In the genomic region with DNA sequence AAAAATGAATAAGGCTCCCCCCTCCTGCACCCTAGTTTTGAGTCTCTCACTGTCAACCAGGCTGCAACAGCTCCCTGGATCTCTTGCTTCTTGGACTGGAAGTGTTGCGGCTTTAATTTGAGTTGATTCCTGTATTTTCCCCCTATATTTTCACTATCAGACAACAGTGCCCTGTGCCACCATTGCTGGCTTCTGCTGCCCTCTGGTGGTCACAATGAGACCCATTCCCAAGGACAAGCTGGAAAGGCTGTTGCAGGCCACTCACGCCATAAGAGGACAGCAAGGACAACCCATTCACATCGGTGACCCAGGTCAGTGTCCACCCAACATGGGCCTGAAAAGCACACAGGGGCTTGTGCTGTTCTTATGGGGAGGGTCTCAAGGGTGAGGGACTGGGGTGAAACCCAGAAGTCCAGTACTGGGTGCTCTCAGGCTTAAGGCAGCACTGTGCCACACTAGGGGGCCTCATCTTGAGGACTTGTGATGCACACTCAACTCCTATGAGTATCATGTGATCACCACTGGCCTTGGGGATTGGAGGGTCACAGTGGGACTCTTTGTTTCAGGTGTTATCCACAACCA, we compare ENCODE assay signal across 9 mouse cellular contexts.
A peak's percentile ranks its signal among the peaks of the same experiment; 100 is the strongest.
DNase-seq lines count a peak whose midpoint lies in the region; ATAC-seq and TF ChIP-seq lines count a peak whose summit lies in the region.
"Had no signal": no experiment of that assay in that cellular context is flagged by ENCODE, and none has a peak within 500 bp of the region (broad histone marks: within the 10 kb centered on the region; RNA-seq: fewer than 3 reads in every experiment).

No protein-coding gene starts in this region.

- H3K9me3 ChIP-seq in G1E (replicated peaks) = no peaks in the 10 kb centered on the region
- H3K9me3 ChIP-seq in forebrain, embryonic 16.5 days (ENCODE audit: control insufficient read depth, low read length) = no peaks in the 10 kb centered on the region
- no peaks in the 10 kb centered on the region for H3K9me3 ChIP-seq in hindbrain, embryonic 11.5 days (ENCODE audit: control insufficient read depth, low read length)
- H3K9me3 ChIP-seq: liver, embryonic 15.5 days had no signal

- no peaks in the 10 kb centered on the region for H3K36me3 ChIP-seq in G1E (replicated peaks)
- H3K36me3 ChIP-seq in forebrain, embryonic 16.5 days (ENCODE audit: control insufficient read depth, insufficient read depth) = no peaks in the 10 kb centered on the region
- no peaks in the 10 kb centered on the region for H3K36me3 ChIP-seq in hindbrain, embryonic 11.5 days (ENCODE audit: control insufficient read depth, insufficient read depth, low read length)
- H3K36me3 ChIP-seq: liver, embryonic 15.5 days had no signal

- peaks cover 14% of the 10 kb centered on the region for H3K27me3 ChIP-seq in G1E (ENCODE audit: insufficient read depth, low read length)
- H3K27me3 ChIP-seq in forebrain, embryonic 16.5 days (replicated peaks; ENCODE audit: control insufficient read depth, insufficient read depth, low read length) = no peaks in the 10 kb centered on the region
- H3K27me3 ChIP-seq in hindbrain, embryonic 11.5 days (ENCODE audit: control insufficient read depth, insufficient read depth, low read length) = no peaks in the 10 kb centered on the region
- H3K27me3 ChIP-seq: liver, embryonic 15.5 days had no signal

- no peak overlapping the region for H3K4me2 ChIP-seq in forebrain, embryonic 16.5 days (ENCODE audit: low read length)
- no peak overlapping the region for H3K4me2 ChIP-seq in hindbrain, embryonic 11.5 days (replicated peaks; ENCODE audit: low read depth, low read length)
- H3K4me2 ChIP-seq: liver, embryonic 15.5 days had no signal

- peaks cover 26% of the 10 kb centered on the region for H3K4me1 ChIP-seq in G1E (ENCODE audit: insufficient read depth, low read depth, low read length)
- H3K4me1 ChIP-seq in forebrain, embryonic 16.5 days (replicated peaks; ENCODE audit: control insufficient read depth, insufficient read depth, low read length) = peaks cover 5% of the 10 kb centered on the region; the same call in 1 of the 2 replicates
- no peaks in the 10 kb centered on the region for H3K4me1 ChIP-seq in hindbrain, embryonic 11.5 days (replicated peaks; ENCODE audit: control insufficient read depth, insufficient read depth, low read length)
- H3K4me1 ChIP-seq: liver, embryonic 15.5 days had no signal

- H3K4me3 ChIP-seq in G1E (ENCODE audit: low read depth, low read length) = no peak overlapping the region
- no peak overlapping the region for H3K4me3 ChIP-seq in forebrain, embryonic 16.5 days (replicated peaks; ENCODE audit: low read length)
- H3K4me3 ChIP-seq in hindbrain, embryonic 11.5 days (ENCODE audit: low read depth, low read length) = no peak overlapping the region
- H3K4me3 ChIP-seq: liver, embryonic 15.5 days had no signal

- ATAC-seq in G1E (ENCODE audit: extremely low read depth, insufficient number of reproducible peaks, low FRiP score, poor library complexity, severe bottlenecking) = peak; percentile 47; the same call in 1 of the 2 replicates
- peak; percentile 75 for ATAC-seq in forebrain, embryonic 16.5 days
- peak; percentile 64 for ATAC-seq in hindbrain, embryonic 11.5 days (ENCODE audit: low FRiP score)

- no peak overlapping the region for H3K9ac ChIP-seq in forebrain, embryonic 16.5 days (replicated peaks; ENCODE audit: low read depth, low read length)
- no peak overlapping the region for H3K9ac ChIP-seq in hindbrain, embryonic 11.5 days (ENCODE audit: low read depth, low read length)
- H3K9ac ChIP-seq: liver, embryonic 15.5 days had no signal

- H3K27ac ChIP-seq in forebrain, embryonic 16.5 days (ENCODE audit: low read length) = no peak overlapping the region
- H3K27ac ChIP-seq in hindbrain, embryonic 11.5 days (ENCODE audit: low read depth, low read length) = no peak overlapping the region
- H3K27ac ChIP-seq: liver, embryonic 15.5 days had no signal

- peak; percentile 94 for TF ChIP-seq CTCF in G1E (IDR thresholded peaks at IDR 0.05; ENCODE audit: low read depth, low read length)

- 16% methylated on average over 3 of the region's 3 CpGs for WGBS in forebrain, embryonic 16.5 days
- WGBS in hindbrain, embryonic 11.5 days = 33% methylated on average over 3 of the region's 3 CpGs

- DNase-seq in G1E (ENCODE audit: low spot score) = peak; percentile 77
- peak; percentile 83 for DNase-seq in cerebellum, adult 11 months
- peak; percentile 89 for DNase-seq in hindbrain, embryonic 11.5 days (ENCODE audit: low spot score)
- peak; percentile 69 for DNase-seq in layer of hippocampus, adult 9-11 months
- peak; percentile 80 for DNase-seq in lung, postnatal 25 days (ENCODE audit: low spot score)
- peak; percentile 89 for DNase-seq in retina, embryonic 14.5 days (ENCODE audit: low spot score)
- DNase-seq in thymus, postnatal 25 days = peak; percentile 77
